Mouse (Mus musculus) urinary bladder, postnatal 10 days (tissue): ENCODE data around the gene Trim28.

ENCODE experiments used
- DNase-seq: peaks from one replicate; pipeline ENCODE4 v3.0.0; 2022; ENCODE audit warnings: low spot score

Gene Trim28

DNA sequence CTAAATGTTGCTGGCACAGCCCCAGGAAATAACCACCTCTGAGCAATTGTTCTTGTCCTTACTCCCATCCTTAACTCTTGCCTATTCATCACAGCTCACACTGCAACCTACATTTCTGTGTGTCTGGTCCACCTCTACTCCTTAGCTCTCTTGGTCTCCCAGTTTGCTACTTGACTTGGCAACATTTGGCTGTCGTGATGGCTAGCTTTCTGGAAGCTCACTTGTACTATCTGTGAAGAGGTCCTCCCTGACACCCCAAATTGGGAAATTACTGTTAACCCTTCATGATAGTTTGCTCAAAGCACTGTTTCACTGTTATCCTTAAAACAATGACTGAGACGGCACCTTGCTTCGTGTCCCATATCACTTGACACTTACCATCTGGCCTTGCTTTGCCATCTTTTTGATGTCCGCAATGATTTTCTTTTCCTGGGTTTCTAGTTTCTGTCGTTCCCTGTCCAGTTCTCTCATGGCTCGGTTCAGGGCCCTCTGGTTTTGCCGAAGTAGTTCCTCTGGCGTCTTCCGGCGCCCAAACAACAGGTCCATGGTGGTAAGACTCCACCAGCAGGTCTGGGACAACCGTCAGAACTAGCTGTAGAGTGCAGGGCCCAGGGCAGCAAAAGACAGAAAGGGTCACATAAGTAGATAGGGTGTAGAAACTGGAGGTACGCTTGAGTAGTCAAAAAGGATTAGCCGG lies 34.7 kb downstream of the Trim28 start:
- no peak for DNase-seq

DNA sequence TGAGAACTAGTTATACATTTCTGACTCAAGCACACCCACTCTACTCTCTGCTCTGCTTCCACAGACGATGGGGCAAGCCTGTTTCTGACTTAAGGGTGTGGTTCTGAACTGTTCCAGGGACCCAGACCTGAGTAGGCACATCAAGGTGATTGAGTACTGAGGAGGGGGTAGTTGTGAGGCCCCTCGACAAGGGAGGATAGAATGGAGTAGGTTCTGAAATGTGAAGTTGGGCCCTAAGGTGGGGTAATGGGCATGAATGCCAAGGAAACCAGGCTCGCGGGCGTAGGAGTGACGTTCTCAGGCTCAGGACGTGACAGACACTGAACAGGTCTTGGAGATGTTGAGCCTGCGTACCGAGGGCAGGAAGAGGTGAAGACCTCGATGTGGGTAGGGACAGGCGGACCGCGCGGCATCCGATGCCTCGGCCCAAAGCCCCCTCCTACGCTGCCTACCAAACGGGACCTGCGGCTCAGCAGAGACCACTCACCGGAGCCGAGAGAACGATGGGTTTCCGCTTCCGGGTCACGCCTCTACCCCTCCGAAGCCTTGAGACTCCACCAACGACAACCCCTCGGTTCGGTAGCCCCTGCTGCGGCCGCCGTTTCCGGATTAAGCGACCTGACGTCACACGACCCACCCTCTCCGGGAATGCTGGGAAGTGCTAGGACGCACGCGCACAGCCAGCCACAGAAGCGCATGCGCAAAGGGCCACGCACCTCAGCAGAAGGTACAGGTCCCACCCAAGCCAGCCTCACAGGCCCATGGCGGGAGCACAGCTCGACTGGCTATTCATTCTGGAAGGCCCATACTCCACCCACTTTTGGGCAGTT lies 35.4 kb downstream of the Trim28 start, which contains the start of gene Chmp2a:
Chmp2a (minus strand) TSS at position 660 of the 830 bp plus-strand sequence.
- peak; percentile 94 for DNase-seq

DNA sequence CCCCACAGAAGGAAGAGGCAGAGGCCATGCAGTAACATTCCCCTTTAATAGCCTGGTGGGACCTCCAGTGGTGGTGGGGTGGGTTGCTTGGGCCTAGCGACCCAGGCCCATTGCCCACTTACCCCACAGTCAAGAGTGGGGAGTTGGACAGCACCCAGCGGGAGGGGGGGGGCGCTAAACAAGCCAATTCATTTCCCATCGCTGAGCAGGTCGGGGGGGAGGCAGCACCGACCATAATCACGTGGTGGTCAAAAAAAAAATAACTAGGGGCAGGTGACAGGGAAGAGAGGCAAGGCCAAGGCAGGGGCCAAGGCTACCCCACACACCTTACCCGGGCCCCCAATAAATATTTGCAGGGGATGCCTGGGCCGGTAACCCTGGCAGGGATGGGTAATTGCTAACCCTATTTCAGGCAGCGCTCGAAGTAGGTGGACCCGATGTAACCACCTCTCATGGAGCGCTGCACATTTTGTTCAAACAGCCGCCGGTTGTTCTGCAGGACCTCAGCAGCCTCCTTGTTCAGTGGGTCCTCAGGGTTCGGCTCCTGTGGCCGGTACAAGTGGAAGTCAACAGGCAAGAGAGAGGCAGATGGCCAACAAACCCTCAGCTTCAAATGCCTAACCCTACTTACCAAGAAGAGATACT lies 36.4 kb downstream of the Trim28 start:
- DNase-seq = no peak

DNA sequence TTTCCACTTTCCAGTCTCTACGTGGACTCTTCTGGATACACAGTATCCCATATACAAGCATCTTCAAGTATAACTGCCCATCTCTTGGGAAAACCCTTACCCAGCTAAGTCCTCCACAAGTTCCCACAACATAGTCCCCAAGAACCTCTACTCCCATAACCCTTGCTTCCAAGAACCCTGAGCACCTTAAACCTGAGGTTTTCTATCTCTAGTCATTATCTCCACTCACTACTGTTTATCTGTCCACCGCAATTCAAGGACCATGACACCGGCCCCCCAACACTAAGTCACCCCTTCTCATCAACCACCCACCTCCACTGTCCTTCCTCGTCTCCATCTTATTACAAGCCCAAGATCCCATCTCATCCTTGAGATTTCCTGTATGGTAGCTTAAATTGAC lies 37.9 kb downstream of the Trim28 start:
- no peak for DNase-seq

DNA sequence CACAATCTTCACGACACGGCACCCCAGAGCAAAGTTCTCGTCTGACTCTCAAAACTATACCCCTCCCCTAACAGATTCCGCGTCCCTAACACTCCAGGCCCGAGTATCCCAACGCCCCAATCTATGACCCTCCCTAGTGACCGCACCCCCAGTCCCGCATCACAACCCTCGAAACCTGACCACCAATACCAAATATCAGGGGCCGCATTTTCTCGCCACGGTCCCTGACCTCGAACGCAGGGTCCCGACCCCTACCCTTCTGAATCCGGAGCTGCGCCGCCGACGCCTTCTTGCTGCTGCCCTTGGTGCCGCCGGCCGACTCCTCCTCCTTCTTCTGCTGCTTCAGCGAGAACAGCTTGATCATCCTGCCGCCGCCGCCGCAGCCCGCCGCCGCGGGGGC lies 38.5 kb downstream of the Trim28 start:
- DNase-seq = no peak

DNA sequence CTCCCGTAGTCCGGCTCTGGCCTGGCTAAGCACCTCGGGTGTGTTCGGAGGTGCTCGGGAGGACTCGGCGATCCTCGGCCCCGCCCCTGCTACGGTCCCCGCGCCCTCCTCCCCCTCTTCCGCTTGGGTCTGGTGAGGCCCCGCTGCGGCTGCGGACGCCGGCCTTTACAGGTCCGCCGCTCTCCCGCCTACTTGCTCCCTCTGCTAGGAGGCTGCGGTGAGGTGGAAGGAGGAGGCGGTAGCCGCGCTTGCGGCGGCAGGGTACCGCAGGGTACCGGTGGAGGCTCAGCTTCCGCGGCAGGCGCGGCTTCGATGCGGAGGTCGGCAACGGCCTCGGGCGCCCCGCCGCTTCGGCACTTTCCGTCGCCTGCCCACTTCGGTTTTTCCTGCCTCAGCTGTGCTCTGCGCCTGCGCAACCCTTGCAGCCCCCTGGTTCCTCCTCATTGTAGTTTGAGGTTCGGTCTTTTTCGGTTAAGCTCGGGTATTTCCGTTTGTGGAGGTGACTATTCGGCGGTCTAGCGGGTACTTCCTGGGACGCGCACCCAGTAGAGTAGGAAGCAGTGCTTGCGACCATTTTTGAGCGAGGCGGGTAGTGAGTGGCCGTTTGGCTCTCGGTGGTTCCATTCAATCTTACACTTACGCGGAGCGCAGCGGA lies 39.1 kb downstream of the Trim28 start, which contains the start of gene Ube2m:
Ube2m (minus strand) TSS at position 375 of the 655 bp plus-strand sequence.
- DNase-seq = peak; percentile 96

DNA sequence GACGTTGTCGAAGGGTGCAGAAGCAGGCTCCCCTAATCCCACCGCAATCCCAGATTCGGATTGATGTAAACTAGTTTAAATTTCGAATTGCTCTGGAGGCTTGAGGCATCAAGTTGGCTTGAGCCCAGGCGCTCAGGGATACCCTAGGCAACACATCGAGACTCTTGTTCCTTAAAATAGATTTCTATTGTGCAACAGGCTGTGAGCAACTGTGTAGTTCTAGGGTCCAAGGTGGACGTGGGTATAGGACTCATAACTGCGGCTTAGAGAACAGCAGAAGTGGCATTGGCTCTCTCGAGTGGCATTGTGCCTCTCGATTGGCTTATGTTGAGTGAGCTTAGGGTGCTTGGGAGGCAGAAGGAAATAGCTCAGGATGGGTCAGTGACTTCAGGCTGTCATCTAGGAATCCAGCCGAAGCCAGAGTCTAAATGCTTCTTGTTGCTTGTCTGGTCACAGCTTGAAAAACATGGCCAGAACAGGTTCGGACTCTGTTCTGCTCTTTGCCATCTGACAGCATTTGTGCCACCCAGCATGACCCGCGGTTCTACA lies 39.8 kb downstream of the Trim28 start:
- no peak for DNase-seq

DNA sequence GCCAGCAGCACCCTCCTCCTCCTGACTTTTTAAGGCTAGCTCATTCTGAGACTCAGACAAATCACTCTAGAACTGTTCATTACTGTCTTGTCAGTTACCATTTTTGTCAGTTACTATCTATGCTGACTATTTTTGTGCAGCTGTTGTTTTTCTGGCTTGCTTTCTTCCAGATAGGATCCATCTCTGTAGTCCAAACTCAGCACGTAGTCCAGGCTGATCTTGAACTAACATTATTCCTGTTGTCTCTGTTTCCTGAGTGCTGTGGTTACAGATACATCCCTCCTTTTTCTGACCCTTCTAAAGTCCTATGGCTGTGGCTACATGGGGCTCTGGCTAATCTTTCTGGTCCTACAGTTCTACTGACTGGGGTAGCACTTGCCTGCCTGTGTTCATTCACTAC lies 40.3 kb downstream of the Trim28 start:
- no peak for DNase-seq

DNA sequence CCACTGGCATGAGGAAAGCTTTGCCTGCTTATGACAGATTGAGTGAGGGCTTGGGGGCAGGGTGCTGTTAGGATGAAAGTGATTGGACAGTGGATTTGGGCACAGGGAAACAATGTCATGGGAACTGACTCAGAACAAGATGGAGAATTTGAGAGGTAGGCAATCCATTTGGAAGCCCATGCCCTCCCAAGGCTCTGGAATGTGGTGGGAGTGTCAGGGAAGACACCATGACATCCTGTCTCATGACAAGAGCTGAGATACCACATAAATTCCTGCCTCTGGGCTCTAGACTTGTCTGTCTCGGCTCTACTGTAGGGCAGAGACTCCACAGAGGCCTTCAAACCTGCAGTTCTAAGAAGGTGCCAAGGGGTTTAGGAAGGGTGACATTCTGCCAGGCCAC lies 42.3 kb downstream of the Trim28 start:
- no peak for DNase-seq

DNA sequence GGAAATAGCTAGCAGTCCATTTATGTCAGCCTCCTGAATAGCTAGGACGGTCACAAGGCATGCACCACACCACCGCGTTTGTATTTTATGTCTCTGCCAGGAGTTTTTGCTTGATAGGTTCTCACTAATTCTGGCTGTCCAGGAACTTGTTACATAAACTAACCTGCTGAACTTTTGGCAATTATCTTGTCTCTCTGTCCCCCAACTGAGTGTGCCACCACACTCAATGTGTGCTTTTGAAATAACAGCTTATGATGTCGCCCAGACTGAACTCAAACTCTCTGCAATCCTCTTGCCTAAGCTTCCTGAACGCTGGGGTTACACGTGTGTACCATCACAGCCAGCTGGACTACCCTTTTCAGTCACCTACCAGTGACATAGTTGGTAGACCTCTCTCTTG lies 43.6 kb downstream of the Trim28 start:
- no peak for DNase-seq

DNA sequence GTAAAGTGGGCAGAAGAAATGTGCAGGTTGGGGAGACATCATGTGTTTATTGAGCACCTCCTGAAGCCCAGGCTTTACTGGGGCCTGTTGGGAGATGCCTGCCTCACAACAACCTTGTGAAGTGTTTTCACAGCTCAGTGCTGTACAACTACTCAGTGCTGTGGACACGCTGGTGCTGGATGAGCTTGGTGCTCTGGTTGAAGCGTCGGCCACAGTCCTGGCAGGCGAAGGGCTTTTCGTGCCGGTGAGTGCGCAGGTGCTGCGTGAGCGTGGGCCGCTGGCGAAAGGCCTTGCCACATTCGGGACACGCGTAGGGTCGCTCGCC lies 44.2 kb downstream of the Trim28 start:
- DNase-seq = no peak

DNA sequence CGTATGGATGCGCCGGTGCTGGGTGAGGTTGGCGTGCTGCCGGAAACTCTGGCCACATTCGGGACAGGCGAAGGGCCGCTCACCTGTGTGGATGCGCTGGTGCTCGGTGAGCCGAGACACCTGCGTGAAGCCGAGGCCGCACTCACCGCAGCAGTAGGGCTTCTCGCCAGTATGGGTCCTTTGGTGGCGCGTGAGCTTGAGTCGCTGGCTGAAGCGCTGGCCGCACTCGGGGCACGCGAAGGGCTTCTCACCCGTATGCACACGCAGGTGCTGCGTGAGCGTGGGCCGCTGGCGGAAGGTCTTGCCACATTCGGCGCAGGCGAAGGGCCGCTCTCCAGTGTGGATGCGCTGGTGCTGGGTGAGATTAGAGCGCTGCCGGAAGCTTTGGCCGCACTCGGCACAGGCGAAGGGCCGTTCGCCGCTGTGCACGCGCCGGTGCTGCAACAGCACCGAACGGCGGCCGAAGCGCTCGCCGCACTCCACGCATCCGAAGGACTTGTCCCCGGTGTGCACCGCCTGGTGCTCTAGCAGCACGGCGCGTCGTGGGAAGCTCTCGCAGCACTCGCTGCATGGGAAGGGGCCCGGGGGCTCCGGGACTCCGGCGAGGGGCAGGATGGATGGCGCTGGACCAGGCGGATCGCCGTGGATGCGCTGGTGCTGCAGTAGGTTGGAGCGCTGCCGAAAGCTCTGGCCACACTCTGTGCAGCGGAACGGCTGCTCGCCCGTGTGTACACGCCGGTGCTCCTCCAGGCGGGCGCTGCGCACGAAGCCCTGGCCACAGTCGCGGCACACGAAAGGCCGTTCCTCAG lies 44.7 kb downstream of the Trim28 start:
- no peak for DNase-seq

DNA sequence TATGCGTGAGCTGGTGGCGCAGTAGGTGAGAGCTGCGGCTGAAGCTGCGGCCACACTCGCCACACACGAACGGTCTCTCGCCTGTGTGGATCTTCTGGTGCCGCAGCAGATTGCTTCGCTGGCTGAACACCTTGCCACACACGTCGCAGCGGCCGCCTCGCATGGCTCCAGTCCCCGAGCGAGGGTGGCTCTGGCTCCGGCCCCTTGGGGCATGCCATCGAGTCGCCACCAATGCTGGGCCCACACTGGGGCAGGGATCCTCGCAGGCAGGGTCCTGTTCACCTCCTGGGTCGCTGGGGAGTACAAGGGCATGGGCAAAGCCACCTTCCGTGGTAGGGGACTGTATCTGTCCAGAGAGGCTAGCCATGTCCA lies 45.3 kb downstream of the Trim28 start:
- no peak for DNase-seq

DNA sequence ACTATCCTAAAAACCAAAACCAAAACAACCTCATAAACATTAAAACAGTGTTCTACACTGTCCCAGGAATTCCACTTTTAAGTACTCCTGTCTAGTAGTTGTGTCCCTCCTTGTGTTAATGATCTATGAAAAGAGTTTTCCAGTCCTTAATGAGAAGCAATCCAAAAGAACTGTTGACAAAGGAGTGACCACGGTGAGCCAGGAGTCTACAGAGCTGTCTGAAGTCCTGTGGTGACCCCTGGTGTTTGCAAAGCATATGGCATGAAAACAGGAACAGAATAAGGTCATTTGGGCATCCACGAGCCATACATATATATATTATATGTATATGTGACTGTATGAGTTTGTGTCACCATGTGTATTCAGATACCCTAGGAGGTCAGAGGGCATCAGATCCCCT lies 47.2 kb downstream of the Trim28 start:
- no peak for DNase-seq

DNA sequence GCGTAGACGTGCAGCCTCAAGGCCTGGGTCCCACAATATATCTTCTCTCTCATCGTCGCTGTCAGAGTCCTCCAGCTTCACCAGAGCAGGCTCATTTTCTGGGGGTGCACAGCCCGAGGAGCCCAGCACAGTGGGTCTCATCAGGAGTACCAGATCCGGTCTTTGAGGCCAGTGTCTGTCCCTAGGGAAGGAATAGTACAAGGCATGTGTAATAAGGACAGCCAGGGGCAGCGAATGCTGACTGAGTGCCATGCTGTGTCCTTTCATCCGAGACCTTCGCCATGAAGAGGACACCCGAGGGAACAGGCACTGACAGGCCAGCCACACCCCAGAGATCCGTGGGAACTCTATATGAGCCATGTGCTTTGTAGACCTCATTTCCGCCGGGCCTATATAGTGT lies 54.1 kb downstream of the Trim28 start:
- DNase-seq = no peak

DNA sequence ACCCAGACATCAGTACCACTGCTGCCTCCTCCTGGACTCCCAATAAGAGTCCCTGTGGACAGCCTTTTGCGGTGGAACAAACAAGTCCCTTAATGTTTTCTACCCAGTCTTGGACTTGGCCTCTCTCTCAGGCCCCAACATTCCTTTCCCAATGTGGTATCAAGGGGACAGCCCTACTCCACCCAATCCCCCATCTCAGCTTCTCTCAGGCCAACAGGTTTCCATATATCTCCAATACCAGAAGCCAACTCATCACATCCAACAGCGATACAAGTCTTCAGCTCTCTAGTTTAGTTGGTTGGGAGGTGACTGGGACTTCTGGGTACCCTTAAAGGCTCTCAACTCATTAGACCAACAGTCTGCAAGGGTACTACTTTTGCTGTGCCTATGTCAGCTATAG lies 54.6 kb downstream of the Trim28 start:
- DNase-seq = no peak

DNA sequence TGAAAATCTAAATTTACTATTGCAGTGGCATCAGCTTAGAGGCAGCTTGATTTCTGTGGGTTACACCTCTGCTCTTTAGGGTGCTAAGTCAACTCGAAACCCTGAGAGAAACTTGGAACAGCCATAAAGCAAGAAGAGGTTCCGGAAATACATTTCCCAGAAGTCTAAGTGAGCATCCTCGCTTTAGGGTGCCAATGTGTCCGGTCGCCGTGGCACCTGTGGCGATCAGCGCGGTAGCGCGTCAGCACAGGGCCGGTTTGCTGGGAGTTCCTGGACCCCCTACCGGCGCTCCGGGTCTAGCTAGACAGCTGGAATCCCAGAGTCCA lies 55.0 kb downstream of the Trim28 start:
- no peak for DNase-seq

DNA sequence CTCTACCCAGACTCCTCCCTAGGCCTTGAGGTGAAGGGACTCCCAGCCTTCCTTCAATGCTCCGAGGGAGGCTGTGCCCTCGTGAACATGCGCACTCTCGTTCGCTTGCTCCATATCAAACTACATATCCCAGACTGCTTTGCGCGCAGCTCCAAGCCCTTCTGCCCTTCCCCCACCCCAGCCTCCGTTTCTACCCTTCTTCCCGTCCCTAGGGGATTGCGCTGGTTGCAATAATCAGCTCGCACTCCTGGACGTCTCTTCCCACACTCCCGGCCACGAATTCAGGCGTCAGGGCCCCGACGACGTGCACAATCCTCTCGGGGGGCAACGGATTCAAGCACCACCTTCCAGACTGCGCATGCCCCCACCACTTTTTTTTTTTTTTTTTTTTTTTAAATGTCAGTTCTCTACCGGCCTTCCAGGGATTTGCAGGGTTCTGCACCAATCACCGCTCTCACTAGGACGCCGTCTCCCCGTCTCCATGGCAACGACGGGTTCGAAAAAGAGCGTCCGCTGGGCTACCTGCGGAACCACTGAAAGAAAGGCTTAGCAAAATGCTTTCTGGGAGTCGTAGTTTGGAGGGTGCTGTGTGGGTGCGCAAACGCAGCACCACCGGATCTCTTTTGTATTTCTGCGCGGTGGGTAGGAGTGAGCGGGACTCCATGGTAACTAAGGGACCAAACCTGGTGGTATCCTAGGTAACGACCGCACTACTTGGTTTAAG lies 55.5 kb downstream of the Trim28 start, which contains the start of gene Mzf1:
Mzf1 (minus strand) TSS at position 478 of the 724 bp plus-strand sequence.
- DNase-seq = peak; percentile 74

DNA sequence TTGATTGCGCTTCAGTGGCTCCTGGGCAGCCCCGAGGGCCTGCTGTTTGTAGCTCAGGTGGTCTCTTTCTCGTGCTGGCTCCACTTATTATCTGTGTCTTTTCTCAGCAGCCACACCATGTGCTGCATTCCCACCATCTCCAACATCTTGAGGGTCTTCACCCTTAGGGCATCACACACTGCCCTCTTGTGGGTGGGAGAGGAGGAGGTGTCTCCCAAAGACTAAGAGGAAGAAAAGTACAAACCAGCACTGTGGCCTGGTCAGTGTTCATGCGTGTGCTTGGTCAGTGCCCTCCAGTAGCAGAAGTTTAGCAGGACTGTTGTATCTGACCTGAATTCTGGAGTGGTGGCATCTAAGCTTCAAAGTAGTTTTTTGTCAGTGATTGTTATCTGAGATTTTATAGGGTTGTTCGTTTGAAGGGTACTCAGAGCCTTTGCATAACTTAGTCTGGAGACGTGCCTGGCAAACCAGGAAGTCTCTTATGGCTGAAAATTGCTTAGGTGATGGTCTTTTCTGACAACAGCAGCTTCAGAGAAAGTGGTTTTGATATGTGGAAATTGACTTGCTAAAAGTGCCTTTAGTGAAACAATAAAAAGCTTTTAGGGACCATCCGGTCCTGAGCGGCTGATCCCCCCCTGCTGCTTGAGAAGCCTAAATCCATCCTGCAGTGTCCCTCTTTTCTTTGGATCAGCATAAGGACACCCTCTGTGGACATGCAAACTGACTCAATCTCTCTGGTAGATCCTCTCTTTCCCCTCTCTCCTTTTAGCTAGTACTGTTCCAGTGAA lies 58.2 kb downstream of the Trim28 start:
- no peak for DNase-seq

DNA sequence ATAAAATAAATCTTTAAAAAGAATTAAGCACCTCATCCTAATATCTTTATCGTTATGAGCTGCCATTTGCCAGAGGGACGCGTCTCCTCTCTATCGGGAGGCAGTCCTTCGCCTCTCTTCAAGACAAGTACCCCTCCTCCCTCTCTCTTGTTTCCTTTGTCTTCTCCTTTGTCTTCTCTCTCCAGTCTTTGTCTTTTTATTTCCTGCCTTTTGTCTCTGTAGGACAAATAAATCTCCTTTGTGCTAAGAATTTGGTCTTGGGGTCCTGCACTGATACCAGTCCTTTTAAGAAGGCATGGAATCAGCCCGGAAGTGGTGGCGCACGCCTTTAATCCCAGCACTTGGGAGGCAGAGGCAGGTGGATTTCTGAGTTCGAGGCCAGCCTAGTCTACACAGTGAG lies 60.6 kb downstream of the Trim28 start:
- DNase-seq = no peak
